Mouse (Mus musculus) CH12.LX (cell line): Measurements from ENCODE around the gene Ercc6l. TPM values are rescaled to one million over a fixed set of nuclear protein-coding genes. Genes with fewer than 3 reads are reported as not detected.

ENCODE experiments used
- DNase-seq: peaks from one replicate; pipeline ENCODE4 v3.0.0-alpha.2; 2013; ENCODE audit errors: extremely low read depth
- H3K27ac ChIP-seq: 2 replicates; pipeline ENCODE4 v1.5.1; 2012; ENCODE audit warnings: low read depth, mild to moderate bottlenecking, control low read depth, moderate library complexity; ENCODE audit not compliant: insufficient read depth
- H3K27me3 ChIP-seq: replicated peaks from 2 replicates; pipeline ENCODE3; 2012; ENCODE audit warnings: inconsistent platforms
- H3K36me3 ChIP-seq, 2 experiments: replicated peaks in 1 of 2; 2 replicates each; pipeline versions ENCODE3 to v1.6.1; 2012; ENCODE audit warnings: inconsistent platforms in 1 of 2, low read length in 1 of 2, mild to moderate bottlenecking in 1 of 2, mixed read lengths in 1 of 2, moderate library complexity in 1 of 2; ENCODE audit not compliant: control insufficient read depth in 1 of 2, insufficient read depth in 1 of 2
- H3K4me1 ChIP-seq, 2 experiments: 2 replicates each; pipeline ENCODE4 v1.6.1; 2012; ENCODE audit warnings: inconsistent platforms in 1 of 2, moderate library complexity in 1 of 2; ENCODE audit not compliant: insufficient read depth in 2 of 2, control insufficient read depth in 1 of 2
- H3K4me2 ChIP-seq: 2 replicates; pipeline ENCODE4 v1.6.1; 2012; ENCODE audit warnings: low read depth, mild to moderate bottlenecking, control low read depth; ENCODE audit not compliant: poor library complexity, insufficient read depth, severe bottlenecking
- H3K4me3 ChIP-seq, 3 experiments: fragments of 150-350 bp in 1 of 3; sonication (generic) in 1 of 3; replicated peaks in 1 of 3; 2 replicates each; pipeline versions ENCODE3 to v1.5.1; 2011 to 2012; ENCODE audit warnings: low read depth in 2 of 3, low read length in 2 of 3, mild to moderate bottlenecking in 2 of 3, moderate library complexity in 2 of 3, control low read depth in 1 of 3, improper control_type of control experiment in 1 of 3, inconsistent platforms in 1 of 3, mixed read lengths in 1 of 3; ENCODE audit not compliant: poor library complexity in 1 of 3
- H3K79me2 ChIP-seq: replicated peaks from 2 replicates; pipeline ENCODE4 v1.6.1; 2012; ENCODE audit warnings: mild to moderate bottlenecking, moderate library complexity; ENCODE audit not compliant: control insufficient read depth, poor library complexity, insufficient read depth, severe bottlenecking; ENCODE audit errors: extremely low read depth
- H3K9ac ChIP-seq: 2 replicates; pipeline ENCODE4 v1.6.1; 2012; ENCODE audit warnings: low read depth, mild to moderate bottlenecking, control low read depth, moderate library complexity; ENCODE audit not compliant: insufficient read depth
- H3K9me3 ChIP-seq: replicated peaks from 2 replicates; pipeline ENCODE3; 2012; ENCODE audit warnings: low read length, inconsistent platforms, mixed read lengths
- BHLHE40 ChIP-seq: IDR thresholded peaks from 2 replicates; pipeline ENCODE4 v1.6.1; 2011; ENCODE audit warnings: mild to moderate bottlenecking, low read depth, low read length, improper control_type of control experiment
- CHD2 ChIP-seq: IDR thresholded peaks from 2 replicates; pipeline ENCODE4 v1.6.1; 2011; ENCODE audit warnings: low read length, improper control_type of control experiment
- E2F4 ChIP-seq: IDR thresholded peaks from 2 replicates; pipeline ENCODE4 v1.6.1; 2011; ENCODE audit warnings: low read depth, low read length, improper control_type of control experiment; ENCODE audit not compliant: insufficient replicate concordance
- ELF1 ChIP-seq: IDR thresholded peaks from 2 replicates; pipeline ENCODE4 v1.6.1; 2014; ENCODE audit warnings: low read depth, mild to moderate bottlenecking, inconsistent platforms, low read length, improper control_type of control experiment
- EP300 ChIP-seq: IDR thresholded peaks from 2 replicates; pipeline ENCODE4 v1.6.1; 2011; ENCODE audit warnings: low read length, improper control_type of control experiment
- ETS1 ChIP-seq: conservative IDR thresholded peaks from 2 replicates; pipeline ENCODE4 v1.6.1; 2012; ENCODE audit warnings: low read depth, mild to moderate bottlenecking, inconsistent platforms, low read length, improper control_type of control experiment, moderate library complexity
- GABPA ChIP-seq: IDR thresholded peaks from 2 replicates; pipeline ENCODE4 v1.6.1; 2012; ENCODE audit warnings: low read depth, low read length, improper control_type of control experiment, inconsistent platforms; ENCODE audit not compliant: insufficient replicate concordance
- HCFC1 ChIP-seq: IDR thresholded peaks from 2 replicates; pipeline ENCODE4 v1.6.1; 2012; ENCODE audit warnings: low read depth, mild to moderate bottlenecking, inconsistent platforms, low read length, improper control_type of control experiment
- IRF4 ChIP-seq: IDR thresholded peaks from 2 replicates; pipeline ENCODE4 v1.6.1; 2014; ENCODE audit warnings: low read depth, mild to moderate bottlenecking, inconsistent platforms, low read length, improper control_type of control experiment
- JUN ChIP-seq: IDR thresholded peaks from 2 replicates; pipeline ENCODE4 v1.6.1; 2011; ENCODE audit warnings: low read depth, mild to moderate bottlenecking, low read length, improper control_type of control experiment, moderate library complexity; ENCODE audit not compliant: insufficient read depth
- JUND ChIP-seq: conservative IDR thresholded peaks from 2 replicates; pipeline ENCODE4 v1.6.1; 2011; ENCODE audit warnings: low read depth, low read length, improper control_type of control experiment
- KAT2A ChIP-seq: IDR thresholded peaks from 2 replicates; pipeline ENCODE4 v1.6.1; 2012; ENCODE audit warnings: low read length, improper control_type of control experiment, inconsistent platforms; ENCODE audit not compliant: insufficient replicate concordance
- MAX ChIP-seq: IDR thresholded peaks from 2 replicates; pipeline ENCODE4 v1.6.1; 2011; ENCODE audit warnings: low read length, improper control_type of control experiment
- MAZ ChIP-seq: IDR thresholded peaks from 2 replicates; pipeline ENCODE4 v1.6.1; 2012; ENCODE audit warnings: low read depth, mild to moderate bottlenecking, inconsistent platforms, low read length, improper control_type of control experiment, moderate library complexity
- MEF2A ChIP-seq: IDR thresholded peaks from 2 replicates; pipeline ENCODE4 v1.6.1; 2014; ENCODE audit warnings: low read depth, mild to moderate bottlenecking, inconsistent platforms, low read length, improper control_type of control experiment, borderline replicate concordance
- MXI1 ChIP-seq: IDR thresholded peaks from 2 replicates; pipeline ENCODE4 v1.6.1; 2011; ENCODE audit warnings: mild to moderate bottlenecking, low read depth, low read length, improper control_type of control experiment
- MYC ChIP-seq: IDR thresholded peaks from 2 replicates; pipeline ENCODE4 v1.6.1; 2011; ENCODE audit warnings: low read depth, mild to moderate bottlenecking, improper control_type of control experiment, low read length
- NELFE ChIP-seq: IDR thresholded peaks from 2 replicates; pipeline ENCODE4 v1.6.1; 2011; ENCODE audit warnings: low read depth, low read length, improper control_type of control experiment
- NRF1 ChIP-seq: IDR thresholded peaks from 2 replicates; pipeline ENCODE4 v1.6.1; 2014; ENCODE audit warnings: low read depth, mild to moderate bottlenecking, inconsistent platforms, low read length, improper control_type of control experiment, moderate library complexity
- PAX5 ChIP-seq: IDR thresholded peaks from 2 replicates; pipeline ENCODE4 v1.6.1; 2012; ENCODE audit warnings: low read length, inconsistent platforms, mixed read lengths
- POLR2A ChIP-seq: IDR thresholded peaks from 2 replicates; pipeline ENCODE4 v1.6.1; 2011; ENCODE audit warnings: low read depth, mild to moderate bottlenecking, improper control_type of control experiment, low read length
- POLR2AphosphoS2 ChIP-seq: IDR thresholded peaks from 2 replicates; pipeline ENCODE4 v1.6.1; 2011; ENCODE audit warnings: low read depth, low read length, improper control_type of control experiment
- RCOR1 ChIP-seq: conservative IDR thresholded peaks from 2 replicates; pipeline ENCODE4 v1.6.1; 2012; ENCODE audit warnings: low read depth, mild to moderate bottlenecking, inconsistent platforms, low read length, improper control_type of control experiment
- SIN3A ChIP-seq: IDR thresholded peaks from 2 replicates; pipeline ENCODE4 v1.6.1; 2012; ENCODE audit warnings: low read length, improper control_type of control experiment, inconsistent platforms
- TCF12 ChIP-seq: IDR thresholded peaks from 2 replicates; pipeline ENCODE4 v1.6.1; 2014; ENCODE audit warnings: low read depth, mild to moderate bottlenecking, inconsistent platforms, low read length, improper control_type of control experiment
- USF1 ChIP-seq: IDR thresholded peaks from 2 replicates; pipeline ENCODE4 v1.6.1; 2014; ENCODE audit warnings: low read depth, mild to moderate bottlenecking, inconsistent platforms, low read length, improper control_type of control experiment
- USF2 ChIP-seq: conservative IDR thresholded peaks from 2 replicates; pipeline ENCODE4 v1.6.1; 2011; ENCODE audit warnings: low read depth, low read length, improper control_type of control experiment
- ZMIZ1 ChIP-seq: IDR thresholded peaks from 2 replicates; pipeline ENCODE4 v1.6.1; 2012; ENCODE audit warnings: low read depth, mild to moderate bottlenecking, inconsistent platforms, low read length, improper control_type of control experiment
- ZNF384 ChIP-seq: IDR thresholded peaks from 2 replicates; pipeline ENCODE4 v1.6.1; 2012; ENCODE audit warnings: low read depth, low read length, improper control_type of control experiment, inconsistent platforms
- dilution Hi-C: fragments of 300-500 bp; cut with MboI; formaldehyde crosslinking; loops from 2 replicates; pipeline ENCODE4 v1.14.3; 2020; ENCODE audit warnings: low sequenced_read_pairs; ENCODE audit not compliant: extremely low pct_unique_long_range_greater_than_20kb, extremely low pct_ligation_motif_present
- in situ Hi-C: fragments of 300-500 bp; cut with MboI; formaldehyde crosslinking; loops from 3 replicates; pipeline ENCODE4 v1.14.3; 2019; ENCODE audit warnings: low sequenced_read_pairs, low pct_ligation_motif_present, low pct_unique_long_range_greater_than_20kb, mixed read lengths
- polyA plus RNA-seq: library from polyadenylated mRNA; unstranded; fragments of >175 nt; gene quantifications from 2 replicates; pipeline ENCODE4 v1.2.1, GENCODE M21; 2012; ENCODE audit warnings: low read depth; ENCODE audit not compliant: insufficient read length
- total RNA-seq, 2 experiments: library from RNA; depleted of rRNA; stranded (reverse); fragments of 300-350 nt in 1 of 2; fragments of >200 nt in 1 of 2; gene quantifications; 2 replicates each; pipeline ENCODE4 v1.2.3; 2012 to 2014

Ercc6l gene
- total RNA-seq (2012; rRNA removed) (8.9 and 13.5 TPM in 2 replicates), total RNA-seq (2014; rRNA removed) (18.5 and 21.5 TPM in 2 replicates), polyA plus RNA-seq (12.2 and 15.0 TPM in 2 replicates)

- dilution Hi-C loops = no loop called here
- Histone ChIP-seq H3K4me1 (no peaks in the 10 kb centered on the region), H3K4me2 (peak within 1 kb of the TSS; percentile 67), H3K9me3 (no peaks in the 10 kb centered on the region)
- DNase-seq = peak; percentile 86
- peak; percentile 64 for TF ChIP-seq TCF12
- TF ChIP-seq BHLHE40 = peak; percentile 99
- TF ChIP-seq JUN = no peak
- peak; percentile 58; the same call in 1 of the 2 replicates for TF ChIP-seq MYC
- peak; percentile 61; the same call in 1 of the 2 replicates for TF ChIP-seq NELFE
- peak; percentile 66 for TF ChIP-seq ETS1
- peak; percentile 83 for TF ChIP-seq USF1
- TF ChIP-seq E2F4 = peak; percentile 89; the same call in 1 of the 2 replicates
- peak; percentile 97 for TF ChIP-seq MAZ
- TF ChIP-seq ELF1 = peak; percentile 71
- peak; percentile 99 for TF ChIP-seq ZNF384
- TF ChIP-seq POLR2AphosphoS2 = no peak
- TF ChIP-seq EP300 = 0 out of 2 replicates have a peak, but pooled peaks have one; percentile 49
- TF ChIP-seq NRF1 = peak; percentile 88
- no peak for TF ChIP-seq PAX5
- peak; percentile 81 for TF ChIP-seq POLR2A
- peak; percentile 55; the same call in 1 of the 2 replicates for TF ChIP-seq MEF2A
- TF ChIP-seq JUND = no peak
- peak; percentile 98 for TF ChIP-seq IRF4
- TF ChIP-seq USF2 = peak; percentile 62
- peak; percentile 71; the same call in 1 of the 2 replicates for TF ChIP-seq KAT2A
- TF ChIP-seq ZMIZ1 = no peak
- TF ChIP-seq SIN3A = peak; percentile 60; the same call in 1 of the 2 replicates
- no peak for TF ChIP-seq RCOR1
- TF ChIP-seq CHD2 = 0 out of 2 replicates have a peak, but pooled peaks have one; percentile 24
- TF ChIP-seq GABPA = no peak
- TF ChIP-seq HCFC1 = peak; percentile 85
- no peak for TF ChIP-seq MXI1
- peak; percentile 56 for TF ChIP-seq MAX
- TF ChIP-seq, all 38 proteins: peak for 21
- Histone ChIP-seq H3K4me3 (peak within 1 kb of the TSS; percentile 49 to 86 (median 65)), H3K27me3 (no peaks in the 10 kb centered on the region), H3K79me2 (peaks cover 18% of the 10 kb centered on the region), H3K27ac (peak within 1 kb of the TSS; percentile 68; the same call in 1 of the 2 replicates), H3K9ac (peak within 1 kb of the TSS; percentile 87), H3K36me3 (peaks cover 0 to 12% of the 10 kb centered on the region in 2 experiments)
- in situ Hi-C loops = no loop called here
Observed at GRCm38 (mm10) chrX:102156618-102157422, at the start of gene Ercc6l. Gene Ercc6l, minus strand, starts transcription at chrX:102157091.
